Mouse (Mus musculus) liver, embryonic 12.5 days (tissue): Measurements from ENCODE around the gene Rhob. TPM values are rescaled to one million over a fixed set of nuclear protein-coding genes. Genes with fewer than 3 reads are reported as not detected.

ENCODE experiments used
- ATAC-seq: fragments of 200-750 bp; cut with Nextera tagmentation; 2 replicates; pipeline ENCODE4 v1.8.0; 2017; ENCODE audit warnings: moderate number of reproducible peaks, mild to moderate bottlenecking, moderate library complexity
- H3K27ac ChIP-seq: fragments of 300-500 bp; sonication (generic); 2 replicates; pipeline ENCODE4 v1.5.1; 2016; ENCODE audit warnings: mild to moderate bottlenecking
- H3K27me3 ChIP-seq: fragments of 300-500 bp; sonication (generic); replicated peaks from 2 replicates; pipeline ENCODE4 v1.6.1; 2016; ENCODE audit warnings: mild to moderate bottlenecking, moderate library complexity
- H3K36me3 ChIP-seq: fragments of 300-500 bp; sonication (generic); 2 replicates; pipeline ENCODE4 v1.6.1; 2016; ENCODE audit warnings: mild to moderate bottlenecking, moderate library complexity
- H3K4me1 ChIP-seq: fragments of 300-500 bp; sonication (generic); 2 replicates; pipeline ENCODE4 v1.6.1; 2016
- H3K4me2 ChIP-seq: fragments of 300-500 bp; sonication (generic); 2 replicates; pipeline ENCODE4 v1.6.1; 2016; ENCODE audit warnings: mild to moderate bottlenecking, moderate library complexity
- H3K4me3 ChIP-seq: fragments of 300-500 bp; sonication (generic); 2 replicates; pipeline ENCODE4 v1.5.1; 2016; ENCODE audit warnings: mild to moderate bottlenecking, moderate library complexity
- H3K9ac ChIP-seq: fragments of 300-500 bp; sonication (generic); 2 replicates; pipeline ENCODE4 v1.6.1; 2016; ENCODE audit warnings: mild to moderate bottlenecking, moderate library complexity
- H3K9me3 ChIP-seq: fragments of 300-500 bp; sonication (generic); replicated peaks from 2 replicates; pipeline ENCODE4 v1.6.1; 2016; ENCODE audit warnings: mild to moderate bottlenecking, moderate library complexity
- WGBS: fragments of 180-500 bp; shearing (Covaris S2); methylation state at CpG from one replicate; pipeline ENCODE4 v1.1.7; 2016; ENCODE audit not compliant: insufficient replicate concordance; 5-methylcytosine and 5-hydroxymethylcytosine counted together
- polyA plus RNA-seq: library from polyadenylated mRNA; unstranded; fragments of >200 nt; fragmentation: Nextera tagmentation; extraction: Ambion mirVana; gene quantifications from 2 replicates; pipeline ENCODE4 v1.2.1, GENCODE M21; 2016

Rhob gene
- polyA plus RNA-seq, 1 experiment from 2014 or later, result 12.3 TPM

GRCm38 (mm10) chr12:8450028-8450427 lies 49.8 kb downstream of the Rhob start:
- no peak for ATAC-seq
- WGBS, result 78% methylated on average over 1 of the region's 1 CpGs

More at GRCm38 (mm10) chr12:8450028-8450427, 49.8 kb downstream of the Rhob start:
- H3K9me3 ChIP-seq, result no peaks in the 10 kb centered on the region
- no peak overlapping the region for H3K4me3 ChIP-seq
- H3K36me3 ChIP-seq, result no peaks in the 10 kb centered on the region
- H3K27me3 ChIP-seq, result no peaks in the 10 kb centered on the region
- H3K9ac ChIP-seq, result no peak overlapping the region
- no peak overlapping the region for H3K4me2 ChIP-seq
- H3K4me1 ChIP-seq, result 0 out of 2 replicates have a peak, but pooled peaks cover under 1% of the 10 kb centered on the region
- no peak overlapping the region for H3K27ac ChIP-seq

Other genes starting within 250 kb of the Rhob start
- gene Gdf7, start 198.1 kb downstream of the Rhob start, polyA plus RNA-seq, result not detected in 2 replicates
- 5.4 and 6.1 TPM in 2 replicates for gene Hs1bp3, start 186.6 kb downstream of the Rhob start, polyA plus RNA-seq
- gene Slc7a15, start 99.1 kb upstream of the Rhob start, polyA plus RNA-seq, result not detected in 2 replicates
- gene Pum2, start 174.1 kb upstream of the Rhob start, polyA plus RNA-seq, result 26.5 and 26.7 TPM in 2 replicates